Mouse (Mus musculus) neural tube, postnatal 0 days (tissue): Measurements from ENCODE around the gene Dvl2. TPM values are rescaled to one million over a fixed set of nuclear protein-coding genes. Genes with fewer than 3 reads are reported as not detected.

Experiments used
- microRNA counts: library from miRNA; unstranded; fragments of <30 nt; microRNA quantifications from one replicate; lab custom pipeline; 2015
- microRNA-seq: library from miRNA; unstranded; fragments of <30 nt; microRNA quantifications from one replicate; pipeline ENCODE4, GENCODE M21; 2016
- polyA plus RNA-seq: library from polyadenylated mRNA; unstranded; fragments of >200 nt; fragmentation: Nextera tagmentation; extraction: Ambion mirVana; gene quantifications from 2 replicates; pipeline ENCODE4 v1.2.1, GENCODE M21; 2015

Gene Dvl2
- polyA plus RNA-seq: 16.9 and 19.7 TPM in 2 replicates

DNA sequence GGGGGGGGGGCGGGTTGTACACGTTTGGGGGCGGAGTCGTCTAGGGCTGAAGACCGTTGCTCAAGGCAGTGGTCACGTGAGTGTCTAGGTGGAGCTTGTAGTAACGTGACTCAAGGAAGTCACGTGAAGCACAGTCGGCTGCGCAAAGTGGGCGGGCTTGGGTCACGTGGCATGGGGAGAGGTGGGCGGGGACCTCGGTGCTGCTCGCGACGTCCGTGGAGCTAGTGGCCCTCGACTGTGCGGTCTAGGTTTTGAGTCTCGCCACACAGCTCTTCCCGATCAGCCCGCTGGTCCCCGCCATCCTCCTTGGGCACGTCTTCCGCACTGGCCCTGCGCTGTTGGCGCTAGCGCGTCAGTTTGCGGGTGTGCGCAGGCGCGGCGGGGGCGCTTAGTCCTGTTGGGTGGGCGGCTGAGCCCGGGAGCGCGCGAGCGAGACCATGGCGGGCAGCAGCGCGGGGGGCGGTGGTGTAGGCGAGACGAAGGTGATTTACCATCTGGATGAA, at the start of gene Dvl2:
Dvl2 (plus strand) TSS at position 200 of the 503 bp plus-strand sequence.

DNA sequence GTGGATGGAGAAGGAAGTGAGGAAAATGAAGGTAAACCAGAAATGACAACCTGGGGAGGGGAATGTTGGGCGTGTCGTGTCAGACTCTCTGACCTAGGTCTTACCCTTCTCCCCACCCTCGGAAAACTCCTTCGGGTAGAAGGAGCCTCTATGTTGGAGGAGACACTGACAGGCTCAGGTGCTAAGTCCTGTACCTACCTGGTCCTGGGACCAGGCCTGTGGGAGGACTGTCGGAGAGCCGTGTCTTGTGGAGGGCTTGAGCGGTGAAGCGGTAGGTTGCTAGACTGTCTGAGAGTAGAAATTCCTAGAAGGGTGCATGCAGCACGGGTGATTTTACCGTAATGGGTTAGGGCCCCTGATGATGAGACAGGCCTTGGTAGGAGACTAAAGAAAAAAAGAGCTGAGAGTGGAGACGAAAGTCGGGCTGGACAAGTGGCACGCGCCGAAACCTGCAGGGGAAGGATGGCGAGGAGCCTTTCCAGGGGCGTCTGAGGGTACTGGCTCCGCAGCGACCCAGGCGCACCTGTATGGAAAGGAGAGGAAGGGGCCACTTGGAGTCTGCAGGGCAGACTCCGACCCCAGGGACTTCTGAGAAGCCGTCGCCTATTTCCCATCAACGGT, 35.6 kb upstream of the Dvl2 start, which contains the start of gene Cldn7:
Cldn7 (plus strand) TSS at position 130 of the 621 bp plus-strand sequence.

DNA sequence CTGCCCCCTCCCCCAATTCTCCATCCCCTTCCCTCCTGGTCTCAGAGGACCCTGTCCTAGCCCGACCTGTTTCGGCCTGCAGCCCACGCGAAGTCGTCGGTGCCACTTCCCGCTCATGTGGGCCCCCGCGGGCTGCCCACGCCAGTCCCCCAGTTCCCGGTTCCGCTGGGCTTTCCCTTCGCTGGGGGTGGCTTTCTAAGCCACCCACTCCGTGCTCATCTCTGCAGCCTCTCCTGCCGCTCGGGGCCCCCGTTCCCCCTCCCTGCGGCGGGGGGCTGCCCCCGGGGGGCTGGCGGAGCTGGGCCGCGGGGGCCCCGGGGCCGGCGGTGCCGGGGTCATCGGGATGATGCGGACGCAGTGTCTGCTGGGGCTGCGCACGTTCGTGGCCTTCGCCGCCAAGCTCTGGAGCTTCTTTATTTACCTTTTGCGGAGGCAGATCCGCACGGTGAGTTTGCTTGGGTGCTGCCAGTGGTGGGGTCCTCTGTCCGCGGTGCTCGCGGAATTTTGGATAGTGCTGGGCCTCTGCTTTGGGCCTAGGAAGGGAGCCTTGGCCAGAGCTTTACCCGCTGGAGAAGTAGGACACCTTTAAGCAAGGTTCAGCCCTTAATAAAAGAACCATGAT, 19.1 kb upstream of the Dvl2 start, which contains the start of gene Ctdnep1:
Ctdnep1 (plus strand) TSS at position 16 of the 622 bp plus-strand sequence.

DNA sequence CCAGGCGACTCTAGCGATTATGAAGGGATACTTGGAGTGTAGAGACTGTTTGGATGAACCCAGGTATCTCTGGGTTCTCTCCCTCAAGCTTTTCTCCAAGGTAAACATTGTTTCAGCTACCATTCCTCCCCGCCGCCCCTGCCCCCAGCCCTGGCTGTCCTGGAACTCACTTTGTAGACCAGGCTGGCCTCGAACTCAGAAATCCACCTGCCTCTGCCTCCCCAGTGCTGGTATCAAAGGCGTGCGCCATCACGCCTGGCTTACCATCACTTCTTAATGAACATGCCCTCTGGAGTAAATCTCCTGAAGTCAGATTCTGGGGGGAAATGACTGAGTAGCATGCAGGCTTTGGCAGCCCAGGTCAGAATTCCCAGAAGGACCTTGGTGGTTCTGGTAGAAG, 18.2 kb upstream of the Dvl2 start, which contains the start of gene Elp5:
Elp5 (minus strand) TSS at position 293 of the 400 bp plus-strand sequence.

DNA sequence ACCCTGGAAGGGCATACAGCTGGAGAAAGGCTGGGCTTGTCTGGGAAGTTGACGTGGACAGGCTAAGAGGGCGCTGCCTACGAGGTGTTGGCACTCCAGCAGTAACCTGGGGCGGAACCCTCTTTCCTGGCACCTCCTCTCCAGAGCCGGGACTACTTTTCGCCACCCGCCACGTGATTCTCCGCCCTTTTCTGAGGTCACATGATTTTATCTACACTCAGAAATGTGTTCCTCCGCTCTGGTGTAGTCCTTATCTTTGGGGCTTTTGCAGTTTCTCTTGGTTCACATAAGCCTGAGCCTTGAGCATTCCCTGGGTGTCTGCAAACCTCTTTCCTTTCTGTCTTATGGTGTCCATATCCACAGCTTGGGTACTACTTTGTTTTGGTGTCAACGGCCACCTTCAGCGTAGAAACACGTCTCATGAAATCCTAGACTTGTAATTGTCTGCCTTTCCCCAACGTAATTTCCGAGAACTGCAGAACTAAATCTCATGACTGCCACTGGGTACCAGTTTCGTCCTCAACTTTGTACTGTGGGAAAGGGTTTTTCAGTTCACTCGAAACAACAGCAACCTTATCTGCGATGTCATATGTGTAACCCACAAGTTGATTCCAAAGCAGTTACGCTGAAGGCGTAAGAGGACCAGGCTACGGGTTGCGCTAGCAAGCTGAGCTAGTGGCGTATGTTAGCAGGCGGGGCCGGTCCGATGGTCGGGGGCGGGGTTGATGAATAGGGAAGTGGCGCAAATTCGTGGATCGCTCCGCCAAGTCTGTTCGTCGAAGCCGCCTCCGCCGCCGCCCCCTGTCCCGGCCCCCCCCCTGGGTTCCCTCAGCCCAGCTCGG, 9.3 kb upstream of the Dvl2 start, which contains the start of gene Gabarap:
Gabarap (plus strand) TSS at position 294 of the 842 bp plus-strand sequence.

DNA sequence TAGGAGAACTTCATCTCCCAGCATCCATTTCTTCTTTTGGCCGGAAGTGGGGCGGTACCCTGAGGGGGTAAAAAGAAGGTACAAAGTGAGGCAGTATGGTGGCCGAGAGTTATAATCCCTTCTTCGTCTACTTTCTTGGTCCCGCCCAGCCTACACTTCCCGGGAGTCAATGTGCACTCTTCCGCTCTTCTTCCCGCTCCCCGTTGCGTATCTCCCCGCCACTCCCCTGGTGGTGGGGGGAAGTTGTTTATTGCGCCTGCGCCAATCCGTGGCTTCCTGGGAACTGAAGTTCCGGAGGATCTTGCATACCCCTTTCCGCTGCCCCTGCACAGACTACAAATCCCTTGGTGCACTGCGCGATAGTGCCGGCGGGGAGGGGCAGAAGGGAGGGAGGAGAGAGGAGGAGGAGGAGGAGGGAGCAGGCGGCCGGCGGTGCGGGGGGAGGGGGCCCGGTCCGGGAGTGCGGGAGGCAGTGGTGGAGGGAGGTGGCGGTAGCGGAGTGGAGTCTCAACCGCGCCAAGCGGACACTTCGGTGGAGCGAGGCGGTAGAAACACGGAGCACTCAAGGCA, 4.9 kb upstream of the Dvl2 start, which contains the start of gene Phf23:
Phf23 (plus strand) TSS at position 387 of the 570 bp plus-strand sequence.

DNA sequence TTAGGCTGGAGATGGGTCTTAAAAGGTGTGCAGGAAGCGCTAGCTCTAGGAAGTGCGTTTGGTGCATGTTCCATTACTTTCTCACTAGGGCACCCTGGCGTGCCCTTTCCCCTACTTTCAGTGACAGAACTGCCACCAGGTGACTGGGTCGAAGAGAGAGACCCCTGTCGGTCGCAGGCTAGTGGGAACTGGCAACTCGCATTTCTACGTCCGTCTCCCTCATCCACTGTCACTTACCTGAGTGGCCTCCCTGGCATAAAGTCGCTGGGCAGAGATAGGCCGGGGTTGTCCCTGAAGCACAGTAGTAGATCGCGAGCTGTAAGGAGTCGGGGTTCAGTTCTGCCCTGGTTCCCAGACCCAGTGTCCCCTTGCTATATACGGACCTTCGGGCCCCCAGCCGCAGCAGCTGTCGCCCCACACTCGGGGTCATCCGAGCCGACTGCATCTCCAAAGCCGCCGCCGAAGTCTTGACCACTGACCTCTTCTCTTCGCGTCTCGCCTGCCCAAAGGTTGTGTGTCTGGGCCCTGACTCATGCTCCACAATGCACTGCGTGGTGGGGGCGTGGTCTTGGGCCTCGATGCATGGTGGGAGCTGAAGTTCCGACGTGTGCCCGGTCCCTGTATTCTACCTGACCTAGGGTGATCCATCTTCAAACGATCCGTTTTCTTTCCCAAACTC, 14.6 kb downstream of the Dvl2 start, which contains the start of gene Acadvl:
Acadvl (minus strand) TSS at position 532 of the 679 bp plus-strand sequence.

DNA sequence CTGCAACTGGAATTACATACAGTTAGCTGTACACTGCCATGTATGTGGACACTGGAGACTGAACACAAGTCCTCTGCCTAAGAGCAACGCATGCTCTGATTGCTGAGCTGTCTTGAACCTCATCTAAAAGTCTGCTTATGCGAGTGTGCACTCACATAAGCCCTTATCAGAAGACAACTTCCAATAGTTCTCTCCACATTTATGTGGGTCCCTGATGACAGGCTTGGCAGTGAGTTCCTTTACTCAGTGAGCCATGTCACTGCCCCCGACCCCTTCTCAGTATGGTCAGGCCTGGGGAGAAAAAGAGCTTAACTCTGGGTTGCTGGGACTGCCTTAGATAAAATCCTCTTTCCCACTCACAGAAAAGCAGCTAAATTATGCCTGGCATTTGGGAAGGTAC, 16.3 kb downstream of the Dvl2 start, which contains the start of gene Dlg4:
Dlg4 (plus strand) TSS at position 274 of the 400 bp plus-strand sequence.

DNA sequence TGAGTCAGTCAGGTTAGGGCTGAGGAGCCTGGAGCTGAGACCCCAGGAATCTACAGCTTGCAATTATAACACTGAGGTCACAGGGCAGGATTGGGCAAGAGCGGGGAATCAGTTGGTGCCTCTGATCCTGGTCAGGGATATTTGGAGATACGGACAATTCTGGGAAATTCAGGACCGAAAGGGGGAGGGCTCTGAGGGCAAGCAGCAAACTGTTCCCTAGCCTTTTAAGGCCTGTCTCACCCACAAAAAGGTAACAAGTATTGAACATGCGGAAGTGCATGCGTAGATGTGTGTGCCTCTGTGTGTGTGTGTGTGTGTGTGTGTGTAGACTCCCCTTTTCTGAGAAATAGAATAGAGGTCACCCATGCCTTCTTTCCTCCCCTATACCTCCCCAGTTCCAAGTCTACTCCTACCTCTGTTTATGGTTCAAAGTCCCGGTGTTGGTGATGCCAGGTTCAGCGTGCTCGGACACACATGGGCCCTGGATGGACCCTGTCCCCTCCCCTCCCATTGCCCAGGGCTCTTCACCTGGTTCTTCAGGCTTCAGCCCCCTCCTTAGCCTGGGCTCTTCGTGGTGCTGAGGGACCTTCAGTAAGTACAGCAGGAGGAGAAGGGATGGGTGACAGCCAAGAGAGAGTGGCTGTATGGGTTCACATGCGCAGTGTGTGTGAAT, 53.6 kb downstream of the Dvl2 start, which contains the start of gene Asgr1:
Asgr1 (plus strand) TSS at position 188 of the 673 bp plus-strand sequence.

MicroRNA genes within 50 kb of the gene (microRNA counts, 519-probe panel; counts per million panel counts)
- microRNA mmu-miR-324-3p (lab: Ali Mortazavi, UCI): 40.5 counts per million
- 4,244 counts per million, percentile 39 among the panel's probes with 10 or more counts for microRNA mmu-miR-324-5p (lab: Ali Mortazavi, UCI)

Small RNA genes lying within 50 kb of the gene (microRNA-seq; reads per million reads assigned to microRNA genes)
- not detected for gene Gm44349
- 3,694 reads per million, percentile 89 among the genes with 10 or more reads in this experiment for gene Mir324

Other genes starting within 250 kb of the Dvl2 start
- gene Polr2a, start 242.0 kb upstream of the Dvl2 start, polyA plus RNA-seq: 9.6 and 10.9 TPM in 2 replicates
- gene Slc35g3, start 238.6 kb upstream of the Dvl2 start, polyA plus RNA-seq: 0.09 and 0.15 TPM in 2 replicates
- gene Zbtb4, start 234.7 kb upstream of the Dvl2 start, polyA plus RNA-seq: 4.9 and 6.8 TPM in 2 replicates
- 1.3 and 1.5 TPM in 2 replicates for gene Chrnb1, start 204.7 kb upstream of the Dvl2 start, polyA plus RNA-seq
- gene Fgf11, start 198.7 kb upstream of the Dvl2 start, polyA plus RNA-seq: 7.1 and 8.5 TPM in 2 replicates
- gene Tmem102, start 195.0 kb upstream of the Dvl2 start, polyA plus RNA-seq: 1.2 and 1.6 TPM in 2 replicates
- not detected in 2 replicates for gene Gm39566, start 185.3 kb upstream of the Dvl2 start, polyA plus RNA-seq
- gene Spem2, start 182.1 kb upstream of the Dvl2 start, polyA plus RNA-seq: not detected in 2 replicates
- gene Spem1, start 178.4 kb upstream of the Dvl2 start, polyA plus RNA-seq: not detected in 2 replicates
- gene Nlgn2, start 162.8 kb upstream of the Dvl2 start, polyA plus RNA-seq: 25.7 and 29.7 TPM in 2 replicates
- gene Tmem256, start 162.1 kb upstream of the Dvl2 start, polyA plus RNA-seq: 452 and 485 TPM in 2 replicates
- gene Plscr3, start 154.2 kb upstream of the Dvl2 start, polyA plus RNA-seq: 32.3 and 33.8 TPM in 2 replicates
- gene Tnk1, start 141.9 kb upstream of the Dvl2 start, polyA plus RNA-seq: 0.15 TPM in 1 of 2 replicates, not detected in the other
- gene Tmem95, start 122.6 kb upstream of the Dvl2 start, polyA plus RNA-seq: not detected in 2 replicates
- gene Kctd11, start 119.2 kb upstream of the Dvl2 start, polyA plus RNA-seq: 2.1 and 2.2 TPM in 2 replicates
- 0.10 and 0.15 TPM in 2 replicates for gene Acap1, start 105.1 kb upstream of the Dvl2 start, polyA plus RNA-seq
- 3.0 and 3.2 TPM in 2 replicates for gene 2810408A11Rik, start 99.6 kb upstream of the Dvl2 start, polyA plus RNA-seq
- 13.0 and 19.0 TPM in 2 replicates for gene Neurl4, start 99.5 kb upstream of the Dvl2 start, polyA plus RNA-seq
- 48.2 and 58.8 TPM in 2 replicates for gene Gps2, start 86.7 kb upstream of the Dvl2 start, polyA plus RNA-seq
- gene Eif5a, start 78.6 kb upstream of the Dvl2 start, polyA plus RNA-seq: 1,029 and 1,041 TPM in 2 replicates
- gene Ybx2, start 64.8 kb upstream of the Dvl2 start, polyA plus RNA-seq: 3.5 and 5.2 TPM in 2 replicates
- 8.9 and 9.0 TPM in 2 replicates for gene Slc2a4, start 52.4 kb upstream of the Dvl2 start, polyA plus RNA-seq
- not detected in 2 replicates for gene Cldn7, start 35.8 kb upstream of the Dvl2 start, polyA plus RNA-seq
- gene Ctdnep1, start 19.4 kb upstream of the Dvl2 start, polyA plus RNA-seq: 32.8 and 41.1 TPM in 2 replicates
- gene Elp5, start 18.1 kb upstream of the Dvl2 start, polyA plus RNA-seq: 161 and 162 TPM in 2 replicates
- gene Gabarap, start 9.5 kb upstream of the Dvl2 start, polyA plus RNA-seq: 532 and 552 TPM in 2 replicates
- 41.5 and 47.4 TPM in 2 replicates for gene Phf23, start 4.8 kb upstream of the Dvl2 start, polyA plus RNA-seq
- gene Acadvl, start 14.8 kb downstream of the Dvl2 start, polyA plus RNA-seq: 67.1 and 67.9 TPM in 2 replicates
- 23.8 and 24.9 TPM in 2 replicates for gene Dlg4, start 16.3 kb downstream of the Dvl2 start, polyA plus RNA-seq
- gene Asgr1, start 53.5 kb downstream of the Dvl2 start, polyA plus RNA-seq: 4.8 and 7.3 TPM in 2 replicates
- 0.28 TPM in 1 of 2 replicates, not detected in the other for gene Asgr2, start 92.0 kb downstream of the Dvl2 start, polyA plus RNA-seq
- 0.69 and 0.70 TPM in 2 replicates for gene Mgl2, start 129.7 kb downstream of the Dvl2 start, polyA plus RNA-seq
- gene Clec10a, start 155.6 kb downstream of the Dvl2 start, polyA plus RNA-seq: 0.71 and 2.0 TPM in 2 replicates
- gene Slc16a11, start 212.2 kb downstream of the Dvl2 start, polyA plus RNA-seq: 19.5 and 20.3 TPM in 2 replicates
- 11.5 and 12.1 TPM in 2 replicates for gene Slc16a13, start 220.5 kb downstream of the Dvl2 start, polyA plus RNA-seq
- 2.9 and 3.3 TPM in 2 replicates for gene Bcl6b, start 229.2 kb downstream of the Dvl2 start, polyA plus RNA-seq
- gene 0610010K14Rik, start 237.3 kb downstream of the Dvl2 start, polyA plus RNA-seq: 149 and 172 TPM in 2 replicates
- 16.0 and 18.3 TPM in 2 replicates for gene Gm21988, start 239.2 kb downstream of the Dvl2 start, polyA plus RNA-seq
- gene Rnasek, start 239.2 kb downstream of the Dvl2 start, polyA plus RNA-seq: 645 and 685 TPM in 2 replicates